Mouse (Mus musculus): Measurements from ENCODE around the gene Lipn.

DNA sequence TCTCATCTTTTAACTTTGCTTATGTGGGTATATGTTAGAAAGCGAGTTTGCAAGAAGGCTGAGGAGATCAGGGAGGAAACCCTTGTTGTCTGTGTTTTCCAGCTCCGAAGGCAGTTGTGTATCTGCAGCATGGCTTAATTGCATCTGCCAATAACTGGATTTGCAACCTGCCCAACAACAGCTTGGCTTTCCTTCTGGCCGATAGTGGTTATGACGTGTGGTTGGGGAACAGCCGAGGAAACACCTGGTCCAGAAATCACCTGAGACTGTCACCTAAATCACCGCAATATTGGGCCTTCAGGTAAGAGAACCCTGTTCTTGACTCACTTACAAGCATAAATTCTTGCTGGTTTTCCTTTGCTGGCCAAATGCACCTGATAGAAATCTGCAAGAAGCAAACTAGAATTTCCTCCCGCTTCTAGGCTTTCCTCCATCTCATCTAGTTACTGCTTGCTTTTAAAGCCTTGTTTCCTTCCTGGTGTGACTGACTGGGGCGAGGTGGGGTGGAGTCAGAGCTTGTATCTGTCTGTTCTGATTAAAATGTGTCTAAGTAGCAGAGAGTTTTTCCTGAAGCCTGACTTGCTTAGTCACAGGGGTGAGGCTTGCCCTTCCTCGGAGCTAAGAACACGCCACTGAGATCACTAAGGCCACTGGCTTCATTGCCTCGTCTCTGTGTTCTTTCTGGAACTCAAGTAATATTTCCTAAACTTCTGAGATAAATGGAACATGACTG is 45.6 kb upstream of the Lipn start:
- TF ChIP-seq POLR2A (IDR thresholded peaks at IDR 0.05; ENCODE audit: borderline replicate concordance, low read depth, low read length) (no peak), CTCF (IDR thresholded peaks at IDR 0.05; ENCODE audit: low read depth, low read length) (no peak)
